Mouse (Mus musculus): ENCODE results near the gene Borcs8.

Gene Borcs8

GRCm38 (mm10) chr8:70179082-70179481 lies 39.8 kb downstream of the Borcs8 start:
- DNase-seq (ENCODE audit: extremely low read depth, low read depth), result no peak

DNA sequence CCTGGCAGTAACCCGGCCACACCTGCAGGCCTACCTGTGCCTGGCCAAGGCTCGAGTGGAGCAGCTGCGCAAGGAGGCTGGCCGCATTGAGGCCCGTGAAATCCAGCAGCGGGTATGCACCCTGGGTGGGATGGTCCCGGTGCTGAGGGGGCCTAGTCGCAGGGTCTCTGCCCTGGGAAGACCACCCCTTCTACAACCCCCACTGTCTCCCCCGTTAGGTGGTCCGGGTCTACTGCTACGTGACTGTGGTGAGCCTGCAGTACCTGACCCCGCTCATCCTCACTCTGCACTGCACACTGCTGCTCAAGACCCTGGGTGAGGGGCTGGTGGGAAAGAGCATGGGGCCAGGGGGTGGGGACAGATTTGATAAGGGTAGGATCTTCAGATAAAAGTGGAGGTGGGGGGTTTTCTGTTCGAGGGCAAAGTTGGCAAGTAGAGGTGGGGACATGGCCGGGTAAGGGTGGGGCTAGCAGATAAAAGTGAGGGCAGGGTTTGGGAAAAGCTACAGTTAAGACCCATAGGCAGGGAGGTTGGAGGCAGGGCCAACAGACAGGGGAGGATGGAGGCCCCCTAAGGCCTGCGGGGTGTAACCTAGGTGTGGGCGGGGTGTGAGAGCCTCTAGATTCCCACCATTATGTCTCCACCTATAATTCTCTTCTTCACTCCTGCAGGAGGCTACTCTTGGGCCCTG lies 42.1 kb downstream of the Borcs8 start:
- no peak for DNase-seq (ENCODE audit: extremely low read depth, low read depth)

DNA sequence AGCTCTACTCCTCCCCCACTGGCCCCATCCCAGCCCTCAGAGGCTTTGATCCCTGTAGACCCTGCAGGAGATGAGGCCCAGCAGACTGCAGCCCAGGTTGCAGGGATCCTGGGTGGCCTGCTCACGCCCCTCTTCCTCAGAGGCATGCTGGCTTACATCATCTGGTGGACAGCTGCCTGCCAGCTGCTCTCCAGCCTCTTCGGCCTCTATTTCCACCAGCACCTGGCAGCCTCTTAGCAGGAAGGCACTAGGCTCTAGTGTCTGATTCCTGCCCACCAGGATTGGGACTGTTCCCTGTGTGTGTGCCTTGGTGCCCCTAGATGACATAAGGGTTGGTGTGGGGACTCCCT lies 42.6 kb downstream of the Borcs8 start:
- no peak for DNase-seq (ENCODE audit: extremely low read depth, low read depth)

- no peak for DNase-seq (ENCODE audit: extremely low read depth, low read depth)
These were observed 43.9 kb downstream of the Borcs8 start for GRCm38 (mm10) chr8:70183194-70183593.

DNA sequence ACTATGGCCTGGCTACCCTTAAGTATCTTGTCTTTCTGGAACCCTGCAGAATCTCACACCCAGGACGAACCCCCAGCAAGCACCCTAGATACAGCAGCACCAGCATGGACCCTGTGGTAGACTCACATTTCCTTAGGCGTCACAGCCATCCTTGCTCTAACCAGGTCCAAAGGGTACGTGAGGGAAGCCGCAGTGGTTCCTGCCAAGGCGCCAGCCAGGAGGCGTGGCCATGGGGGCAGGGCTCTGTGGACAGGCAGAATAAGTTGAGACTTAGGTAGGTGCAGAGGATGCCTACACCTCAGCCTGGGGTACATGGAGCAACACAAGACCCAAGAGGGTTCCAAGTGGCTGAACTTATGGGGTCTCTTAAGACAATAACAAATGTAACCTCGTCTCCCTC lies 49.4 kb downstream of the Borcs8 start:
- no peak for DNase-seq (ENCODE audit: extremely low read depth, low read depth)

GRCm38 (mm10) chr8:70193238-70193637 lies 53.9 kb downstream of the Borcs8 start:
- DNase-seq (ENCODE audit: extremely low read depth, low read depth), result no peak

- DNase-seq (ENCODE audit: extremely low read depth, low read depth), result no peak
These were observed 54.9 kb downstream of the Borcs8 start for GRCm38 (mm10) chr8:70194191-70194590.

DNA sequence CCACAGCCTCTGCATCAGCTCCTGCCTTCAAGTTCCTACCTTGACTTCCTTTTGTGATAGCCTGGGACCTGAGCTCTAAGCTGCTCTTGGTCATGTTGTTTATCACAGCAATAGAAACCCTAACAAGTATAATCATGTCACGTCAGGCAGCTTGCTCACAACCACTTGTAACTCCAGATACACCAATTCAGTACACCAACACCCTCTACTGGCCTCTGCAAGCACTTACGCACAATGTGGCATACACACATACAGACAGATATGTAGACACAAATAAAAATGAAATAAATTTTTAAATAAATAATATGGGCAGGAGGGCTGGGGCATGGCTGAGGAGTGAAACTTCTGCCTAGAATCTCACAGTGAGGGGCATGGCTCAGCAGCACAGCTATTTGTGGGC lies 56.5 kb downstream of the Borcs8 start:
- no peak for DNase-seq (ENCODE audit: extremely low read depth, low read depth)

Data from MEL-GATA-1-ER (cell line).